Mouse (Mus musculus) ES-Bruce4 (cell line): Measurements from ENCODE around the gene Farp2.

Experiments
- CTCF ChIP-seq: IDR thresholded peaks from one replicate; pipeline ENCODE4 v1.8.1; 2011; ENCODE audit warnings: low read depth, low read length
- POLR2A ChIP-seq: IDR thresholded peaks from one replicate; pipeline ENCODE4 v1.8.1; 2011; ENCODE audit warnings: low read length; ENCODE audit not compliant: insufficient read depth

DNA sequence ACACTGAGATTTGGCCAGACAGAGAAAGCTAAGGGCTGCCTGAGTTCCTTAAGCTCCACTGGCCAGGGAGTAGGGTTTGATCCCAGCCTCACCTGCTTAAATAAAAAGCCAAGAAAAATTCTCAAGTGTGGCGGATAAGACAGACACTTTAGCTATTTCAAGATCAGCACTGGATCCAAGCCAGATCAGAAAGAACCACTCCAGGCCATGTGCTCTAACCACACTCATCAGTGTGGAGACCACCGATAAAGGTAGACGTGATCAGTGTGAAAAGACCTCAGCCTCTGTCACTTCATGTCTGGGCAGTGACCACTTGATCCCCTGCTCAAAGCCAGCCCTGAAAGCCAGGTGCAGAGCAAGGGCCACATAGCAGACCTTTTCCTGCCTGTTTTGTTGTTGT is 120.8 kb downstream of the Farp2 start:
- no peak for TF ChIP-seq POLR2A
- no peak for TF ChIP-seq CTCF
